Mouse (Mus musculus): Measurements from ENCODE around the gene Osbpl6.

Osbpl6 gene

GRCm38 (mm10) chr2:76648666-76649141, 242.4 kb downstream of the Osbpl6 start:
- DNase-seq (ENCODE audit: low spot score), result no peak
